Mouse (Mus musculus) ES-E14 (cell line): ENCODE measurements at regions not wholly inside any gene's neighbourhood (a gene's known extent, or its start where the extent isn't known, plus 50 kb on each side); places are given as distances from the start of the nearest gene placed in this dataset.

ENCODE experiments used
- DNase-seq: peaks from one replicate; pipeline ENCODE4 v3.0.0-alpha.2; 2013; ENCODE audit warnings: low read depth, low spot score
- H3K27ac ChIP-seq: 2 replicates; pipeline ENCODE4 v1.5.1; 2012; ENCODE audit warnings: low read depth, mild to moderate bottlenecking, low read length, moderate library complexity, mixed read lengths; ENCODE audit not compliant: poor library complexity, insufficient read depth, severe bottlenecking
- H3K36me3 ChIP-seq: 2 replicates; pipeline ENCODE4 v1.6.1; 2012; ENCODE audit warnings: mild to moderate bottlenecking, low read length, moderate library complexity, mixed read lengths; ENCODE audit not compliant: control insufficient read depth, poor library complexity, insufficient read depth, severe bottlenecking
- H3K4me1 ChIP-seq, 2 experiments: fragments of 150-350 bp in 1 of 2; sonication (generic) in 1 of 2; 2 replicates each; pipeline ENCODE4 v1.6.1; 2012; ENCODE audit warnings: low read length in 2 of 2, mild to moderate bottlenecking in 1 of 2, mixed read lengths in 1 of 2; ENCODE audit not compliant: control insufficient read depth in 2 of 2, insufficient read depth in 2 of 2, poor library complexity in 1 of 2
- H3K4me3 ChIP-seq, 2 experiments: fragments of 150-350 bp in 1 of 2; sonication (generic) in 1 of 2; 2 replicates each; pipeline ENCODE4 v1.5.1; 2012; ENCODE audit warnings: low read length in 2 of 2, low read depth in 1 of 2, mild to moderate bottlenecking in 1 of 2, mixed read lengths in 1 of 2; ENCODE audit not compliant: insufficient read depth in 1 of 2, poor library complexity in 1 of 2, severe bottlenecking in 1 of 2
- H3K9ac ChIP-seq: 2 replicates; pipeline ENCODE4 v1.6.1; 2012; ENCODE audit warnings: low read depth, mild to moderate bottlenecking, low read length, mixed read lengths; ENCODE audit not compliant: poor library complexity, insufficient read depth, severe bottlenecking
- H3K9me3 ChIP-seq: fragments of 150-350 bp; sonication (generic); 2 replicates; pipeline ENCODE4 v1.6.1; 2012; ENCODE audit warnings: low read depth, mild to moderate bottlenecking, low read length; ENCODE audit not compliant: control insufficient read depth, insufficient read depth
- CHD2 ChIP-seq: IDR thresholded peaks from 2 replicates; pipeline ENCODE4 v1.6.1; 2014; ENCODE audit warnings: mild to moderate bottlenecking, low read depth, low read length, inconsistent platforms
- HCFC1 ChIP-seq: IDR thresholded peaks from 2 replicates; pipeline ENCODE4 v1.6.1; 2012; ENCODE audit warnings: low read length, inconsistent platforms, borderline replicate concordance; ENCODE audit not compliant: insufficient read depth
- MAFK ChIP-seq: IDR thresholded peaks from 2 replicates; pipeline ENCODE4 v1.6.1; 2014; ENCODE audit warnings: mild to moderate bottlenecking, low read depth, low read length, inconsistent platforms; ENCODE audit not compliant: insufficient read depth
- ZC3H11A ChIP-seq: IDR thresholded peaks from 2 replicates; pipeline ENCODE4 v1.6.1; 2012; ENCODE audit warnings: low read depth, mild to moderate bottlenecking, inconsistent platforms, low read length, borderline replicate concordance
- ZNF384 ChIP-seq: IDR thresholded peaks from 2 replicates; pipeline ENCODE4 v1.6.1; 2012; ENCODE audit warnings: low read depth, low read length, inconsistent platforms
- in situ Hi-C, 2 experiments: fragments of 600-800 bp; cut with MboI; formaldehyde crosslinking; loops; one replicate each; pipeline ENCODE4 v1.15.1; 2025; ENCODE audit warnings: low sequenced_read_pairs in 2 of 2, inconsistent platforms in 1 of 2; ENCODE audit not compliant: unreplicated experiment in 2 of 2

GRCm38 (mm10) chr4:24154418-24154817, 341.8 kb upstream of the Mms22l start:
- no peak overlapping the region for H3K4me3 ChIP-seq
- H3K27ac ChIP-seq, result no peak overlapping the region
- H3K9me3 ChIP-seq, result no peaks in the 10 kb centered on the region
- H3K4me1 ChIP-seq, result no peaks in the 10 kb centered on the region
- in situ Hi-C loops, result no loop called here
- DNase-seq, result peak; percentile 27
- H3K9ac ChIP-seq, result no peak overlapping the region
- TF ChIP-seq CHD2 (no peak), ZC3H11A (peak; percentile 83), ZNF384 (0 out of 2 replicates have a peak, but pooled peaks have one; percentile 8), MAFK (no peak)
- H3K36me3 ChIP-seq, result no peaks in the 10 kb centered on the region

GRCm38 (mm10) chr4:24173750-24174149, 322.5 kb upstream of the Mms22l start:
- in situ Hi-C loops, result no loop called here
- no peaks in the 10 kb centered on the region for H3K4me1 ChIP-seq
- H3K9ac ChIP-seq, result no peak overlapping the region
- no peak for DNase-seq
- H3K36me3 ChIP-seq, result no peaks in the 10 kb centered on the region
- no peaks in the 10 kb centered on the region for H3K9me3 ChIP-seq
- no peak overlapping the region for H3K27ac ChIP-seq
- no peak overlapping the region for H3K4me3 ChIP-seq
- TF ChIP-seq CHD2, result no peak
- TF ChIP-seq HCFC1, result no peak
- no peak for TF ChIP-seq ZC3H11A
- no peak for TF ChIP-seq ZNF384
- no peak for TF ChIP-seq MAFK

GRCm38 (mm10) chr4:24213262-24214036, 282.8 kb upstream of the Mms22l start:
- no peak for TF ChIP-seq ZNF384
- TF ChIP-seq CHD2, result no peak
- TF ChIP-seq ZC3H11A, result no peak
- no peak for TF ChIP-seq MAFK
- TF ChIP-seq HCFC1, result no peak
- H3K9me3 ChIP-seq, result no peaks in the 10 kb centered on the region
- no peak overlapping the region for H3K9ac ChIP-seq
- no peaks in the 10 kb centered on the region for H3K36me3 ChIP-seq
- no peak for DNase-seq
- H3K4me3 ChIP-seq, result no peak overlapping the region
- in situ Hi-C loops, result no loop called here
- no peak overlapping the region for H3K27ac ChIP-seq
- H3K4me1 ChIP-seq, result no peaks in the 10 kb centered on the region

- in situ Hi-C loops, result no loop called here
- no peak overlapping the region for H3K4me3 ChIP-seq
- no peak overlapping the region for H3K27ac ChIP-seq
- no peak overlapping the region for H3K9ac ChIP-seq
- H3K9me3 ChIP-seq, result no peaks in the 10 kb centered on the region
- no peaks in the 10 kb centered on the region for H3K4me1 ChIP-seq
- TF ChIP-seq ZC3H11A, result no peak
- DNase-seq, result no peak
- H3K36me3 ChIP-seq, result no peaks in the 10 kb centered on the region
Observed at GRCm38 (mm10) chr4:24214037-24214362, 282.3 kb upstream of the Mms22l start.

GRCm38 (mm10) chr4:24218383-24218934, 277.8 kb upstream of the Mms22l start:
- Histone ChIP-seq H3K4me1 (no peaks in the 10 kb centered on the region), H3K36me3 (no peaks in the 10 kb centered on the region), H3K4me3 (no peak overlapping the region), H3K27ac (no peak overlapping the region), H3K9ac (no peak overlapping the region), H3K9me3 (no peaks in the 10 kb centered on the region)
- DNase-seq, result no peak
- TF ChIP-seq ZC3H11A (no peak), MAFK (no peak), CHD2 (no peak)
- in situ Hi-C loops, result no loop called here
